Mouse (Mus musculus): ENCODE results near the gene Fancc. TPM values are rescaled to one million over a fixed set of nuclear protein-coding genes. Genes with fewer than 3 reads are reported as not detected.
A peak's percentile ranks its signal among the peaks of the same experiment; 100 is the strongest.

Gene Fancc
- total and polyA plus RNA-seq, 2 experiments from 2014 or later: 9.2 to 12.1 TPM

GRCm38 (mm10) chr13:63330236-63330860, 166.7 kb downstream of the Fancc start:
- no peaks in the 10 kb centered on the region for H3K27me3 ChIP-seq (ENCODE audit: insufficient read depth, low read length)
- 0 out of 2 replicates have a peak overlapping the region, but pooled peaks have one; percentile 7 for H3K4me2 ChIP-seq (ENCODE audit: low read depth, low read length, poor library complexity, severe bottlenecking)
- ATAC-seq (ENCODE audit: low FRiP score) (0 out of 2 replicates have a peak, but pooled peaks have one; percentile 44), DNase-seq (ENCODE audit: low spot score) (peak; percentile 59)
- H3K9ac ChIP-seq (replicated peaks; ENCODE audit: low read length, poor library complexity, severe bottlenecking): no peak overlapping the region
- H3K27ac ChIP-seq (ENCODE audit: low read depth, low read length): no peak overlapping the region
- H3K4me3 ChIP-seq (ENCODE audit: low read depth, low read length): no peak overlapping the region
- TF ChIP-seq CTCF (IDR thresholded peaks at IDR 0.05): no peak
- WGBS: 13% methylated on average over 9 of the region's 9 CpGs
- H3K9me3 ChIP-seq (ENCODE audit: low read length): no peaks in the 10 kb centered on the region
- H3K4me1 ChIP-seq (ENCODE audit: insufficient read depth, low read length): 0 out of 2 replicates have a peak, but pooled peaks cover 3% of the 10 kb centered on the region
- no peaks in the 10 kb centered on the region for H3K36me3 ChIP-seq (ENCODE audit: insufficient read depth, low read length)

GRCm38 (mm10) chr13:63326015-63326414, 171.1 kb downstream of the Fancc start:
- Histone ChIP-seq H3K27me3 (ENCODE audit: insufficient read depth, low read length) (no peaks in the 10 kb centered on the region), H3K36me3 (ENCODE audit: insufficient read depth, low read length) (no peaks in the 10 kb centered on the region), H3K27ac (ENCODE audit: low read depth, low read length) (no peak overlapping the region), H3K4me2 (ENCODE audit: low read depth, low read length, poor library complexity, severe bottlenecking) (no peak overlapping the region), H3K9me3 (ENCODE audit: low read length) (no peaks in the 10 kb centered on the region), H3K9ac (replicated peaks; ENCODE audit: low read length, poor library complexity, severe bottlenecking) (no peak overlapping the region), H3K4me1 (ENCODE audit: insufficient read depth, low read length) (0 out of 2 replicates have a peak, but pooled peaks cover 5% of the 10 kb centered on the region), H3K4me3 (ENCODE audit: low read depth, low read length) (no peak overlapping the region)
- ATAC-seq (ENCODE audit: low FRiP score): no peak
- WGBS: 78% methylated on average over 2 of the region's 2 CpGs
- no peak for DNase-seq (ENCODE audit: low spot score)
- no peak for TF ChIP-seq CTCF (IDR thresholded peaks at IDR 0.05)

- Histone ChIP-seq H3K4me2 (ENCODE audit: low read depth, low read length, poor library complexity, severe bottlenecking) (no peak overlapping the region), H3K4me1 (ENCODE audit: insufficient read depth, low read length) (0 out of 2 replicates have a peak, but pooled peaks cover 5% of the 10 kb centered on the region), H3K9ac (replicated peaks; ENCODE audit: low read length, poor library complexity, severe bottlenecking) (no peak overlapping the region), H3K27me3 (ENCODE audit: insufficient read depth, low read length) (no peaks in the 10 kb centered on the region), H3K36me3 (ENCODE audit: insufficient read depth, low read length) (no peaks in the 10 kb centered on the region), H3K9me3 (ENCODE audit: low read length) (no peaks in the 10 kb centered on the region), H3K4me3 (ENCODE audit: low read depth, low read length) (no peak overlapping the region), H3K27ac (ENCODE audit: low read depth, low read length) (no peak overlapping the region)
- DNase-seq (ENCODE audit: low spot score) (no peak), ATAC-seq (ENCODE audit: low FRiP score) (no peak)
- no peak for TF ChIP-seq CTCF (IDR thresholded peaks at IDR 0.05)
- WGBS: 77% methylated on average over 10 of the region's 10 CpGs
These were observed 171.9 kb downstream of the Fancc start for GRCm38 (mm10) chr13:63324978-63325848.

- H3K4me2 ChIP-seq (ENCODE audit: low read depth, low read length, poor library complexity, severe bottlenecking): no peak overlapping the region
- WGBS: 73% methylated on average over 3 of the region's 3 CpGs
- TF ChIP-seq CTCF (IDR thresholded peaks at IDR 0.05): no peak
- H3K4me1 ChIP-seq (ENCODE audit: insufficient read depth, low read length): 0 out of 2 replicates have a peak, but pooled peaks cover 2% of the 10 kb centered on the region
- no peaks in the 10 kb centered on the region for H3K9me3 ChIP-seq (ENCODE audit: low read length)
- H3K9ac ChIP-seq (replicated peaks; ENCODE audit: low read length, poor library complexity, severe bottlenecking): no peak overlapping the region
- H3K27me3 ChIP-seq (ENCODE audit: insufficient read depth, low read length): no peaks in the 10 kb centered on the region
- no peak for ATAC-seq (ENCODE audit: low FRiP score)
- no peak overlapping the region for H3K27ac ChIP-seq (ENCODE audit: low read depth, low read length)
- DNase-seq (ENCODE audit: low spot score): no peak
- H3K36me3 ChIP-seq (ENCODE audit: insufficient read depth, low read length): no peaks in the 10 kb centered on the region
- no peak overlapping the region for H3K4me3 ChIP-seq (ENCODE audit: low read depth, low read length)
These were observed 172.8 kb downstream of the Fancc start for GRCm38 (mm10) chr13:63324311-63324710.

- Histone ChIP-seq H3K27ac (ENCODE audit: low read depth, low read length) (no peak overlapping the region), H3K36me3 (ENCODE audit: insufficient read depth, low read length) (no peaks in the 10 kb centered on the region), H3K9me3 (ENCODE audit: low read length) (no peaks in the 10 kb centered on the region), H3K4me1 (ENCODE audit: insufficient read depth, low read length) (0 out of 2 replicates have a peak, but pooled peaks cover 2% of the 10 kb centered on the region), H3K4me3 (ENCODE audit: low read depth, low read length) (no peak overlapping the region), H3K27me3 (ENCODE audit: insufficient read depth, low read length) (no peaks in the 10 kb centered on the region), H3K4me2 (ENCODE audit: low read depth, low read length, poor library complexity, severe bottlenecking) (no peak overlapping the region), H3K9ac (replicated peaks; ENCODE audit: low read length, poor library complexity, severe bottlenecking) (no peak overlapping the region)
- WGBS: 73% methylated on average over 9 of the region's 9 CpGs
- peak; percentile 48 for DNase-seq (ENCODE audit: low spot score)
- no peak for TF ChIP-seq CTCF (IDR thresholded peaks at IDR 0.05)
- no peak for ATAC-seq (ENCODE audit: low FRiP score)
These were observed 173.6 kb downstream of the Fancc start for GRCm38 (mm10) chr13:63323286-63324075.

All from midbrain, postnatal 0 days (tissue).